ENCODE assay signal across 18 mouse cellular contexts in the genomic region with DNA sequence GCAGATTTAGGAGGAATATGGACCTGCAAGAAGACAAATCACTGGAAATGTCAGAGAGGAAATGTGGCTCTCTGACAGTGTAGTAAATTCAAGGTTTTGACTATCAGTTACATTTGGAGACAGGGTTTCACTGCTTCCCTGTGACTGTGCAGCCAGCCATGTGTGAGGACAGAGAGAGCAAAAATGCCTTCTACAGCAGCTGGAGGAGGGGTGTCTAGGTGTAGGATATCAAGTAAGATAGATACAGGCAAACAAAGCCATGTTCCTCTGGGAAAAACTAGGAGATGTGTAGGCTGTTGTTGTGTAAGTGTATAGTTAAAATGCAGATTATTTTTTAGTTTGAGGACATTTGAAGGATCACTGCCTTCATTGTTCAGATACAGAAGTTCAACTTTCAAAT.
"Had no signal": no experiment of that assay in that cellular context is flagged by ENCODE, and none has a peak within 500 bp of the region (broad histone marks: within the 10 kb centered on the region; RNA-seq: fewer than 3 reads in every experiment).

No protein-coding gene starts in this region.

- H3K4me3 ChIP-seq: midbrain, embryonic 10.5 days; midbrain, embryonic 13.5 days; myocyte; neural tube, embryonic 13.5 days; neural tube, embryonic 15.5 days had no signal

- H3K9ac ChIP-seq: lung, embryonic 14.5 days; midbrain, embryonic 13.5 days; neural tube, embryonic 13.5 days; neural tube, embryonic 15.5 days had no signal

- H3K4me2 ChIP-seq: lung, embryonic 14.5 days; midbrain, embryonic 13.5 days; neural tube, embryonic 13.5 days; neural tube, embryonic 15.5 days had no signal

- ATAC-seq: midbrain, embryonic 13.5 days; midbrain, embryonic 16.5 days had no signal

- H3K9me3 ChIP-seq: midbrain, embryonic 10.5 days; midbrain, embryonic 13.5 days; neural tube, embryonic 13.5 days; neural tube, embryonic 15.5 days had no signal

- H3K27me3 ChIP-seq: midbrain, embryonic 13.5 days; neural tube, embryonic 13.5 days; neural tube, embryonic 15.5 days had no signal

- DNase-seq: lung, adult 18-20 months; lung, postnatal 10 days; lung, postnatal 4 days; retina, postnatal 1 day; right cerebral cortex, adult 18-20 months; right cerebral cortex, postnatal 25 days; right cerebral cortex, postnatal 4 days; spleen, adult 18-20 months; thymus, adult 18-20 months; thymus, postnatal 14 days; thymus, postnatal 36 days had no signal

- H3K27ac ChIP-seq: midbrain, embryonic 10.5 days; midbrain, embryonic 13.5 days; neural tube, embryonic 13.5 days; neural tube, embryonic 15.5 days had no signal

- H3K36me3 ChIP-seq: midbrain, embryonic 10.5 days; midbrain, embryonic 13.5 days; neural tube, embryonic 13.5 days; neural tube, embryonic 15.5 days had no signal
